Mouse (Mus musculus): ENCODE measurements around the gene Hmbs.

- TF ChIP-seq CTCF (conservative IDR thresholded peaks at IDR 0.05 in 1 of 2, IDR thresholded peaks at IDR 0.05 in 1 of 2; ENCODE audit: low read depth in 2 of 2, low read length in 2 of 2): no peak
- no peak for TF ChIP-seq GABPA (IDR thresholded peaks at IDR 0.05; ENCODE audit: insufficient replicate concordance, low read depth, low read length)
- TF ChIP-seq POLR2A (IDR thresholded peaks at IDR 0.05; ENCODE audit: low read depth, low read length): no peak; the same call in 1 of the 2 replicates
- no peak for TF ChIP-seq MEF2A (IDR thresholded peaks at IDR 0.05; ENCODE audit: borderline replicate concordance, low read depth, low read length)
- no peak for TF ChIP-seq JUND (conservative IDR thresholded peaks at IDR 0.05; ENCODE audit: low read depth, low read length)
- TF ChIP-seq E2F4 (IDR thresholded peaks at IDR 0.05; ENCODE audit: insufficient replicate concordance, low read depth, low read length): no peak
- TF ChIP-seq EP300 (IDR thresholded peaks at IDR 0.05; ENCODE audit: low read length): no peak
- TF ChIP-seq CHD2 (IDR thresholded peaks at IDR 0.05; ENCODE audit: low read length): no peak
- no peak for TF ChIP-seq ZKSCAN1 (IDR thresholded peaks at IDR 0.05; ENCODE audit: borderline replicate concordance, low read depth, low read length)
- TF ChIP-seq UBTF (IDR thresholded peaks at IDR 0.05; ENCODE audit: low read depth, low read length): no peak
These were observed 34.2 kb upstream of the Hmbs start for GRCm38 (mm10) chr9:44378153-44378730.

Data from CH12.LX (cell line).